Mouse (Mus musculus) E14TG2a.4 (cell line): ENCODE results near the gene Spen.

Source experiments
- H3K27me3 ChIP-seq: 2 replicates; pipeline ENCODE4 v1.6.1; 2014; ENCODE audit warnings: low read length, control low read depth; ENCODE audit not compliant: insufficient read depth
- H3K36me3 ChIP-seq: 2 replicates; pipeline ENCODE4 v1.6.1; 2014; ENCODE audit warnings: low read length, control low read depth; ENCODE audit not compliant: insufficient read depth
- H3K4me1 ChIP-seq: replicated peaks from 2 replicates; pipeline ENCODE4 v1.6.1; 2014; ENCODE audit warnings: low read depth, low read length, control low read depth
- H3K4me3 ChIP-seq: replicated peaks from 2 replicates; pipeline ENCODE4 v1.5.1; 2014; ENCODE audit warnings: mild to moderate bottlenecking, low read length
- H3K9me3 ChIP-seq: 2 replicates; pipeline ENCODE4 v1.6.1; 2014; ENCODE audit warnings: low read length, control low read depth
- CTCF ChIP-seq: conservative IDR thresholded peaks from 2 replicates; pipeline ENCODE4 v1.5.1; 2014; ENCODE audit warnings: low read length
- NANOG ChIP-seq: IDR thresholded peaks from 2 replicates; pipeline ENCODE4 v1.6.1; 2014; ENCODE audit warnings: borderline replicate concordance, low read length, mixed read lengths
- POU5F1 ChIP-seq: IDR thresholded peaks from 2 replicates; pipeline ENCODE4 v1.6.1; 2014; ENCODE audit warnings: low read length, borderline replicate concordance

Gene Spen

GRCm38 (mm10) chr4:141459766-141460165 lies 78.6 kb downstream of the Spen start:
- Histone ChIP-seq H3K27me3 (no peaks in the 10 kb centered on the region), H3K36me3 (peaks cover 57% of the 10 kb centered on the region), H3K9me3 (no peaks in the 10 kb centered on the region), H3K4me1 (peaks cover 81% of the 10 kb centered on the region), H3K4me3 (no peak overlapping the region)
- TF ChIP-seq CTCF (no peak), NANOG (no peak), POU5F1 (no peak)

- no peak overlapping the region for H3K4me3 ChIP-seq
- H3K27me3 ChIP-seq: no peaks in the 10 kb centered on the region
- no peak for TF ChIP-seq CTCF
- TF ChIP-seq NANOG: no peak
- no peak for TF ChIP-seq POU5F1
- H3K9me3 ChIP-seq: no peaks in the 10 kb centered on the region
- peaks cover 55% of the 10 kb centered on the region for H3K36me3 ChIP-seq
- H3K4me1 ChIP-seq: peaks cover 72% of the 10 kb centered on the region
Measured at GRCm38 (mm10) chr4:141458888-141459287, 79.5 kb downstream of the Spen start.

- Histone ChIP-seq H3K4me3 (no peak overlapping the region; the same call in 1 of the 2 replicates), H3K4me1 (peaks cover 66% of the 10 kb centered on the region), H3K27me3 (no peaks in the 10 kb centered on the region), H3K9me3 (no peaks in the 10 kb centered on the region), H3K36me3 (peaks cover 52% of the 10 kb centered on the region)
- TF ChIP-seq CTCF (no peak), POU5F1 (no peak), NANOG (no peak)
Measured at GRCm38 (mm10) chr4:141458236-141458635, 80.2 kb downstream of the Spen start.

- no peaks in the 10 kb centered on the region for H3K27me3 ChIP-seq
- peaks cover 49% of the 10 kb centered on the region for H3K36me3 ChIP-seq
- H3K9me3 ChIP-seq: no peaks in the 10 kb centered on the region
- H3K4me1 ChIP-seq: peaks cover 56% of the 10 kb centered on the region
- TF ChIP-seq CTCF (no peak), NANOG (no peak), POU5F1 (no peak)
- H3K4me3 ChIP-seq: no peak overlapping the region
Measured at GRCm38 (mm10) chr4:141456193-141456938, 82.0 kb downstream of the Spen start.

- TF ChIP-seq NANOG (no peak), POU5F1 (no peak), CTCF (no peak)
- Histone ChIP-seq H3K36me3 (peaks cover 47% of the 10 kb centered on the region), H3K27me3 (no peaks in the 10 kb centered on the region), H3K4me1 (peaks cover 53% of the 10 kb centered on the region), H3K4me3 (no peak overlapping the region), H3K9me3 (no peaks in the 10 kb centered on the region)
Measured at GRCm38 (mm10) chr4:141455526-141455925, 82.9 kb downstream of the Spen start.

GRCm38 (mm10) chr4:141454581-141455350 lies 83.6 kb downstream of the Spen start:
- peaks cover 42% of the 10 kb centered on the region for H3K36me3 ChIP-seq
- H3K4me3 ChIP-seq: no peak overlapping the region
- no peak for TF ChIP-seq CTCF
- no peak for TF ChIP-seq NANOG
- TF ChIP-seq POU5F1: no peak
- H3K27me3 ChIP-seq: no peaks in the 10 kb centered on the region
- no peaks in the 10 kb centered on the region for H3K9me3 ChIP-seq
- peaks cover 50% of the 10 kb centered on the region for H3K4me1 ChIP-seq

- Histone ChIP-seq H3K36me3 (peaks cover 64% of the 10 kb centered on the region), H3K9me3 (no peaks in the 10 kb centered on the region)
- TF ChIP-seq CTCF: no peak
- TF ChIP-seq NANOG: no peak
- TF ChIP-seq POU5F1: no peak
Measured at GRCm38 (mm10) chr4:141451916-141452450, 86.4 kb downstream of the Spen start.

GRCm38 (mm10) chr4:141451251-141451650 lies 87.1 kb downstream of the Spen start:
- H3K27me3 ChIP-seq: no peaks in the 10 kb centered on the region
- TF ChIP-seq CTCF: no peak
- no peak for TF ChIP-seq NANOG
- TF ChIP-seq POU5F1: no peak
- peaks cover 34% of the 10 kb centered on the region for H3K4me1 ChIP-seq
- no peaks in the 10 kb centered on the region for H3K9me3 ChIP-seq
- peaks cover 67% of the 10 kb centered on the region for H3K36me3 ChIP-seq
- H3K4me3 ChIP-seq: no peak overlapping the region

More at GRCm38 (mm10) chr4:141451916-141452450, 86.4 kb downstream of the Spen start:
- Histone ChIP-seq H3K4me1 (peaks cover 32% of the 10 kb centered on the region), H3K27me3 (no peaks in the 10 kb centered on the region), H3K4me3 (no peak overlapping the region)
